Mouse (Mus musculus): ENCODE data around the gene Haus2.

The Haus2 gene

DNA sequence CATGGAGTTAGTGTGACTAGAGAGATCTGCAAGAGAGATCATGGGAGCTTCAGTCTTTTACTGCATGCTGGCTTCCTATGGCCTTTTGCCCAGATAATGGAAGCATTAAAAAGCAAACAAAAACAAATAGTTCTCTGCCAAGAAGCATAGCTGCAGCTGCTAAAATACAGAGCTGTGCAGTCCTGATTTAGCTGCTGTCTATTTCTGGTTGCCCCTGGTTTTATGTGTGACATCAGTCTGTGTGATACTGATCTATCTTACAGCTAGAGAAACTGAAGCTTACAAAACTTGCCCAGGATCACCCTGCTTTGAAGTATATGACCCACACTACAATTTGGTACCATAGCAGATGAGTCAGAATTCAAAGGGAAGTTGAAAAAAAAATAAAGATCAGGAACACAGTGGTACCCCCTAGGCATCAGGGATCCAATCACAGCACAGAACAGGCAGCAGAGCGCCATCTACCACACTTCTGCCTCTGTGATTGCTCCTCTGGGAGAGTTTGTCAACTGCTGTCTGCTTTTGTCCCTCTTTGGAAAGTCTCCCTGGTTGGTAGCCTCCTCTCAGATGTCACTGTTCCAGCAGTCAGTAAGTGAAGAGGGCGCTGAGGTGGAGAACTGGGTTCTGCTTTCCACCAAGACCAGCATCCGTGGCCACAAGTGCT lies 54.4 kb downstream of the Haus2 start:
- DNase-seq (ENCODE audit: low read depth, low spot score) = no peak

DNA sequence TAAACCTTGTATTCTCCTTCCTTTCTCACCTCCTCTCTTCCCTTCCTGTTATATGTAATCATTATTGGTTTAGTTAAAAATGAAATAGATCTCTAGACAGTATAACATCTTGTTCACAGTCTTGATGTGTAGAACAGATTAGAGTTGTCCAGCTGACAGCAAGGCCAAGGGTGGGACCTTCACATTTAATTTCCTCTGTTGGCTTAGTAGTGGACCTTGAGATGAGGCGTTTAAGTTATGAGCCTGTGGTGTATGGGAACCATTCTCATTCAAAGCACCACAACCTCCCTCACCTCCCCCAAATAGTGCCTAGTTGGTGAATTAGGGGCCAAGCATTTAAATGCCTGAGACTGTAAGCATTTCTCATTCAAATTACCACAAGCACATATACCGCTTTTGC lies 58.3 kb downstream of the Haus2 start:
- no peak for DNase-seq (ENCODE audit: low read depth, low spot score)

DNA sequence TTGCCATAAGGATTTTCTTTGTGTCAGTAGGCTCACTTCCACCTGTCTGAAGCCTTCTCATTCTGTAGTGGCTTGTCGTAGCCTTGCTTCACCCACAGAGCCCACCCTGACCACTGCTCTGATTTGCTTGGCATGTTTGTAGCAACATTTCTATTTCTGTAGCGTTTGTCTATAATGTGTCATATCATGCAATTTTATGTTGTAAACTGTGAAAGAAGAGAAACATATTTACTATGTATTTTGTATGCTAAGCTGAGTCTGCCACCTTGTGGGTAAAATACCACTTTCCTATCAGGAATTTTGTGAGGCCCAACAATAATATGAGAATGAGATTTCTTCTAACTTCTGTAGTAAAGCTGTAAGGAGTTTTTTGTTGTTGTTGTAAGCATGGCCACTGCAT lies 61.1 kb downstream of the Haus2 start:
- no peak for DNase-seq (ENCODE audit: low read depth, low spot score)

All from forelimb bud, embryonic 11.5 days (tissue).